Mouse (Mus musculus): ENCODE data around the gene Mmp9. TPM values are rescaled to one million over a fixed set of nuclear protein-coding genes. Genes with fewer than 3 reads are reported as not detected.

Mmp9 gene
- polyA plus RNA-seq, 1 experiment from 2014 or later = 23.8 TPM

- Histone ChIP-seq H3K4me3 (replicated peaks) (peak within 1 kb of the TSS; percentile 60), H3K27ac (replicated peaks) (peak within 1 kb of the TSS; percentile 67), H3K36me3 (no peaks in the 10 kb centered on the region), H3K4me2 (peak within 1 kb of the TSS; percentile 76), H3K9me3 (replicated peaks) (no peaks in the 10 kb centered on the region), H3K9ac (replicated peaks) (peak within 1 kb of the TSS; percentile 68), H3K4me1 (peaks cover 51% of the 10 kb centered on the region), H3K27me3 (replicated peaks) (peaks cover 3% of the 10 kb centered on the region; the same call in 1 of the 2 replicates)
- peak; percentile 67 for ATAC-seq (ENCODE audit: low FRiP score)
- WGBS = 1% methylated on average over 36 of the region's 54 CpGs
Observed at GRCm38 (mm10) chr2:164960716-164961441, 20.3 kb downstream of the Mmp9 start, which contains the start of gene Slc12a5. TSS of gene Slc12a5 (plus strand) at chr2:164960802.

GRCm38 (mm10) chr2:164961506-164962182 is 21.1 kb downstream of the Mmp9 start:
- no peaks in the 10 kb centered on the region; the same call in 1 of the 2 replicates for H3K27me3 ChIP-seq (replicated peaks)
- 9% methylated on average over 17 of the region's 17 CpGs for WGBS
- no peaks in the 10 kb centered on the region for H3K36me3 ChIP-seq
- peaks cover 51% of the 10 kb centered on the region for H3K4me1 ChIP-seq
- H3K27ac ChIP-seq (replicated peaks) = peak overlapping the region; percentile 67
- ATAC-seq (ENCODE audit: low FRiP score) = peak; percentile 18; the same call in 1 of the 2 replicates
- peak overlapping the region; percentile 68 for H3K9ac ChIP-seq (replicated peaks)
- peak overlapping the region; percentile 76 for H3K4me2 ChIP-seq
- peak overlapping the region; percentile 60 for H3K4me3 ChIP-seq (replicated peaks)
- H3K9me3 ChIP-seq (replicated peaks) = no peaks in the 10 kb centered on the region

- ATAC-seq (ENCODE audit: low FRiP score) = no peak
- 52% methylated on average over 7 of the region's 7 CpGs for WGBS
- H3K4me2 ChIP-seq = peak overlapping the region; percentile 76
Observed at GRCm38 (mm10) chr2:164962183-164962580, 21.6 kb downstream of the Mmp9 start.

GRCm38 (mm10) chr2:164964242-164964894 is 23.8 kb downstream of the Mmp9 start:
- WGBS = 15% methylated on average over 9 of the region's 9 CpGs
- Histone ChIP-seq H3K4me1 (peaks cover 74% of the 10 kb centered on the region), H3K4me2 (peak overlapping the region; percentile 52), H3K36me3 (no peaks in the 10 kb centered on the region), H3K9ac (replicated peaks) (no peak overlapping the region), H3K9me3 (replicated peaks) (no peaks in the 10 kb centered on the region), H3K27ac (replicated peaks) (peak overlapping the region; percentile 87), H3K4me3 (replicated peaks) (peak overlapping the region; percentile 16; the same call in 1 of the 2 replicates), H3K27me3 (replicated peaks) (peaks cover 15% of the 10 kb centered on the region)
- ATAC-seq (ENCODE audit: low FRiP score) = peak; percentile 45

More at GRCm38 (mm10) chr2:164962183-164962580, 21.6 kb downstream of the Mmp9 start:
- Histone ChIP-seq H3K4me3 (replicated peaks) (peak overlapping the region; percentile 60; the same call in 1 of the 2 replicates), H3K27ac (replicated peaks) (no peak overlapping the region), H3K9me3 (replicated peaks) (no peaks in the 10 kb centered on the region), H3K4me1 (peaks cover 54% of the 10 kb centered on the region), H3K9ac (replicated peaks) (0 out of 2 replicates have a peak overlapping the region, but pooled peaks have one; percentile 68), H3K36me3 (no peaks in the 10 kb centered on the region), H3K27me3 (replicated peaks) (peaks cover 3% of the 10 kb centered on the region)

GRCm38 (mm10) chr2:164964981-164965380 is 24.4 kb downstream of the Mmp9 start:
- H3K4me3 ChIP-seq (replicated peaks) = no peak overlapping the region
- H3K27me3 ChIP-seq (replicated peaks) = peaks cover 21% of the 10 kb centered on the region
- H3K9me3 ChIP-seq (replicated peaks) = no peaks in the 10 kb centered on the region
- peaks cover 80% of the 10 kb centered on the region for H3K4me1 ChIP-seq
- WGBS = 76% methylated on average over 1 of the region's 1 CpGs
- no peak for ATAC-seq (ENCODE audit: low FRiP score)
- H3K9ac ChIP-seq (replicated peaks) = no peak overlapping the region
- H3K4me2 ChIP-seq = peak overlapping the region; percentile 52
- peak overlapping the region; percentile 87 for H3K27ac ChIP-seq (replicated peaks)
- no peaks in the 10 kb centered on the region for H3K36me3 ChIP-seq

GRCm38 (mm10) chr2:164966381-164966780 is 25.8 kb downstream of the Mmp9 start:
- no peak overlapping the region for H3K27ac ChIP-seq (replicated peaks)
- no peak for ATAC-seq (ENCODE audit: low FRiP score)
- H3K4me2 ChIP-seq = no peak overlapping the region
- H3K36me3 ChIP-seq = no peaks in the 10 kb centered on the region
- H3K27me3 ChIP-seq (replicated peaks) = peaks cover 25% of the 10 kb centered on the region
- no peak overlapping the region for H3K4me3 ChIP-seq (replicated peaks)
- H3K9me3 ChIP-seq (replicated peaks) = no peaks in the 10 kb centered on the region
- H3K4me1 ChIP-seq = peaks cover 84% of the 10 kb centered on the region
- no peak overlapping the region for H3K9ac ChIP-seq (replicated peaks)
- 27% methylated on average over 8 of the region's 8 CpGs for WGBS

GRCm38 (mm10) chr2:164967193-164967592 is 26.6 kb downstream of the Mmp9 start:
- H3K9me3 ChIP-seq (replicated peaks) = no peaks in the 10 kb centered on the region
- H3K36me3 ChIP-seq = no peaks in the 10 kb centered on the region
- H3K4me3 ChIP-seq (replicated peaks) = peak overlapping the region; percentile 68
- no peak for ATAC-seq (ENCODE audit: low FRiP score)
- peaks cover 84% of the 10 kb centered on the region for H3K4me1 ChIP-seq
- peak overlapping the region; percentile 92 for H3K27ac ChIP-seq (replicated peaks)
- WGBS = 17% methylated on average over 6 of the region's 6 CpGs
- H3K9ac ChIP-seq (replicated peaks) = 0 out of 2 replicates have a peak overlapping the region, but pooled peaks have one; percentile 81
- H3K4me2 ChIP-seq = peak overlapping the region; percentile 78
- H3K27me3 ChIP-seq (replicated peaks) = peaks cover 28% of the 10 kb centered on the region

GRCm38 (mm10) chr2:164967761-164968440 is 27.3 kb downstream of the Mmp9 start:
- peak; percentile 83 for ATAC-seq (ENCODE audit: low FRiP score)
- no peaks in the 10 kb centered on the region for H3K9me3 ChIP-seq (replicated peaks)
- H3K9ac ChIP-seq (replicated peaks) = peak overlapping the region; percentile 81
- H3K36me3 ChIP-seq = no peaks in the 10 kb centered on the region
- H3K4me2 ChIP-seq = peak overlapping the region; percentile 78
- peak overlapping the region; percentile 92 for H3K27ac ChIP-seq (replicated peaks)
- H3K27me3 ChIP-seq (replicated peaks) = peaks cover 30% of the 10 kb centered on the region
- WGBS = under 1% methylated on average over 64 of the region's 65 CpGs
- peak overlapping the region; percentile 68 for H3K4me3 ChIP-seq (replicated peaks)
- H3K4me1 ChIP-seq = peaks cover 79% of the 10 kb centered on the region

GRCm38 (mm10) chr2:164968451-164968851 is 27.9 kb downstream of the Mmp9 start:
- H3K27me3 ChIP-seq (replicated peaks) = peaks cover 36% of the 10 kb centered on the region
- H3K4me2 ChIP-seq = peak overlapping the region; percentile 78
- no peaks in the 10 kb centered on the region for H3K36me3 ChIP-seq
- H3K27ac ChIP-seq (replicated peaks) = peak overlapping the region; percentile 92
- H3K9ac ChIP-seq (replicated peaks) = peak overlapping the region; percentile 81
- ATAC-seq (ENCODE audit: low FRiP score) = peak; percentile 26
- peaks cover 73% of the 10 kb centered on the region for H3K4me1 ChIP-seq
- WGBS = under 1% methylated on average over 27 of the region's 29 CpGs
- H3K9me3 ChIP-seq (replicated peaks) = no peaks in the 10 kb centered on the region
- H3K4me3 ChIP-seq (replicated peaks) = peak overlapping the region; percentile 68

GRCm38 (mm10) chr2:164969348-164969781 is 28.8 kb downstream of the Mmp9 start:
- H3K27me3 ChIP-seq (replicated peaks) = peaks cover 38% of the 10 kb centered on the region
- no peaks in the 10 kb centered on the region for H3K9me3 ChIP-seq (replicated peaks)
- no peak for ATAC-seq (ENCODE audit: low FRiP score)
- WGBS = under 1% methylated on average over 21 of the region's 21 CpGs
- peaks cover 65% of the 10 kb centered on the region for H3K4me1 ChIP-seq
- H3K9ac ChIP-seq (replicated peaks) = peak overlapping the region; percentile 81
- H3K36me3 ChIP-seq = no peaks in the 10 kb centered on the region
- peak overlapping the region; percentile 78 for H3K4me2 ChIP-seq
- H3K27ac ChIP-seq (replicated peaks) = peak overlapping the region; percentile 92
- H3K4me3 ChIP-seq (replicated peaks) = peak overlapping the region; percentile 68

All from neural tube, embryonic 15.5 days (tissue).